Mouse (Mus musculus): ENCODE measurements around the gene Nubpl.

- TF ChIP-seq CTCF (IDR thresholded peaks at IDR 0.05; ENCODE audit: extremely low read depth, insufficient read depth, insufficient read length, insufficient replicate concordance), result no peak
- no peak for TF ChIP-seq POLR2A (IDR thresholded peaks at IDR 0.05; ENCODE audit: low read depth, low read length)
Observed at GRCm38 (mm10) chr12:52360136-52360535, 262.6 kb downstream of the Nubpl start.
